In genomic region chr3:52009321-52009720, GRCm38 (mm10) we compare ENCODE assay signal across 8 mouse cellular contexts.
DNase-seq lines count a peak whose midpoint lies in the region; ATAC-seq and TF ChIP-seq lines count a peak whose summit lies in the region.

No protein-coding gene starts in this region.

- WGBS in kidney, embryonic 15.5 days, result 32% methylated on average over 6 of the region's 6 CpGs
- WGBS in kidney, adult 2 months, result 45% methylated on average over 6 of the region's 6 CpGs
- 24% methylated on average over 6 of the region's 6 CpGs for WGBS in hindbrain, embryonic 13.5 days

- no peaks in the 10 kb centered on the region for H3K36me3 ChIP-seq in kidney, embryonic 15.5 days
- no peaks in the 10 kb centered on the region for H3K36me3 ChIP-seq in kidney, adult 2 months (ENCODE audit: control insufficient read depth, insufficient read depth, low read length)
- no peaks in the 10 kb centered on the region for H3K36me3 ChIP-seq in ES-Bruce4 (ENCODE audit: control insufficient read depth, insufficient read depth, low read length, poor library complexity, severe bottlenecking)
- H3K36me3 ChIP-seq in hindbrain, embryonic 13.5 days, result no peaks in the 10 kb centered on the region

- TF ChIP-seq EP300 in ES-Bruce4 (IDR thresholded peaks at IDR 0.05; ENCODE audit: insufficient read depth, low read depth, low read length), result no peak

- H3K27ac ChIP-seq in kidney, embryonic 15.5 days, result no peak overlapping the region
- H3K27ac ChIP-seq in kidney, adult 2 months (ENCODE audit: insufficient read depth, low read depth, low read length), result no peak overlapping the region
- no peak overlapping the region for H3K27ac ChIP-seq in ES-Bruce4 (ENCODE audit: insufficient read depth, low read length)
- H3K27ac ChIP-seq in hindbrain, embryonic 13.5 days, result peak overlapping the region; percentile 76

- H3K4me2 ChIP-seq in kidney, embryonic 15.5 days, result no peak overlapping the region
- no peak overlapping the region; the same call in 1 of the 2 replicates for H3K4me2 ChIP-seq in hindbrain, embryonic 13.5 days

- no peak overlapping the region for H3K4me3 ChIP-seq in kidney, embryonic 15.5 days (replicated peaks)
- no peak overlapping the region for H3K4me3 ChIP-seq in kidney, adult 2 months (ENCODE audit: insufficient read depth, low read depth, low read length)
- H3K4me3 ChIP-seq in ES-Bruce4 (ENCODE audit: low read depth, low read length), result no peak overlapping the region
- no peak overlapping the region for H3K4me3 ChIP-seq in hindbrain, embryonic 13.5 days

- TF ChIP-seq POLR2A in kidney, adult 2 months (IDR thresholded peaks at IDR 0.05; ENCODE audit: low read depth, low read length), result no peak
- no peak for TF ChIP-seq POLR2A in ES-Bruce4 (IDR thresholded peaks at IDR 0.05; ENCODE audit: insufficient read depth, low read length)

- no peak overlapping the region for H3K9ac ChIP-seq in kidney, embryonic 15.5 days
- no peak overlapping the region for H3K9ac ChIP-seq in ES-Bruce4 (ENCODE audit: low read depth, poor library complexity, severe bottlenecking)
- no peak overlapping the region for H3K9ac ChIP-seq in hindbrain, embryonic 13.5 days

- ATAC-seq in kidney, embryonic 15.5 days (replicated peaks; ENCODE audit: low FRiP score), result 0 out of 2 replicates have a peak, but pooled peaks have one; percentile 22
- ATAC-seq in hindbrain, embryonic 13.5 days (ENCODE audit: low FRiP score), result peak; percentile 49
- no peak; the same call in 1 of the 2 replicates for ATAC-seq in megakaryocyte-erythroid progenitor cell, adult 5-6 weeks (replicated peaks; ENCODE audit: low FRiP score, low TSS enrichment, poor library complexity, severe bottlenecking)

- DNase-seq in kidney, adult 2 months, result no peak
- DNase-seq in cerebellum, postnatal 25 days, result peak; percentile 44 to 63
- peak; percentile 58 for DNase-seq in neural tube, embryonic 10.5 days (ENCODE audit: extremely low spot score, low spot score)
- DNase-seq in adipocyte (ENCODE audit: low spot score), result no peak

- TF ChIP-seq CTCF in kidney, adult 2 months (conservative IDR thresholded peaks at IDR 0.05; ENCODE audit: insufficient read depth, insufficient read length, low read depth, low read length), result no peak; the same call in 1 of the 2 replicates
- TF ChIP-seq CTCF in ES-Bruce4 (IDR thresholded peaks at IDR 0.05; ENCODE audit: low read depth, low read length), result peak; percentile 1

- no peaks in the 10 kb centered on the region for H3K27me3 ChIP-seq in kidney, embryonic 15.5 days
- H3K27me3 ChIP-seq in kidney, adult 2 months (replicated peaks; ENCODE audit: control insufficient read depth, insufficient read depth, low read length), result no peaks in the 10 kb centered on the region
- no peaks in the 10 kb centered on the region for H3K27me3 ChIP-seq in ES-Bruce4 (ENCODE audit: control insufficient read depth, insufficient read depth, low read length, poor library complexity, severe bottlenecking)
- no peaks in the 10 kb centered on the region for H3K27me3 ChIP-seq in hindbrain, embryonic 13.5 days

- H3K4me1 ChIP-seq in kidney, embryonic 15.5 days, result peaks cover 26% of the 10 kb centered on the region
- H3K4me1 ChIP-seq in kidney, adult 2 months (ENCODE audit: control insufficient read depth, insufficient read depth, low read length), result no peaks in the 10 kb centered on the region
- no peaks in the 10 kb centered on the region for H3K4me1 ChIP-seq in ES-Bruce4 (ENCODE audit: control insufficient read depth, insufficient read depth, low read length)
- H3K4me1 ChIP-seq in hindbrain, embryonic 13.5 days (replicated peaks), result peaks cover 57% of the 10 kb centered on the region

- no peaks in the 10 kb centered on the region for H3K9me3 ChIP-seq in kidney, embryonic 15.5 days (replicated peaks)
- no peaks in the 10 kb centered on the region for H3K9me3 ChIP-seq in ES-Bruce4 (replicated peaks; ENCODE audit: control insufficient read depth, insufficient read depth, low read length, poor library complexity, severe bottlenecking)
- no peaks in the 10 kb centered on the region for H3K9me3 ChIP-seq in hindbrain, embryonic 13.5 days

Comparison
In these comparisons a context has a peak if more than half of its experiments do, and no peak if none do; other contexts are left out.
1. DNase-seq: peak in cerebellum, postnatal 25 days (2 of 2) and neural tube, embryonic 10.5 days (single experiment); none in kidney, adult 2 months (single experiment) and adipocyte (single experiment).